Mouse (Mus musculus): ENCODE results near the gene Tmem121b.

The Tmem121b gene

GRCm38 (mm10) chr6:120493374-120494181 is at the start of gene Tmem121b:
Gene Tmem121b, minus strand, starts transcription at chr6:120493807.
- no peak for DNase-seq

GRCm38 (mm10) chr6:120542061-120542460 is 48.5 kb upstream of the Tmem121b start:
- DNase-seq = no peak

- no peak for DNase-seq
These were observed 47.8 kb upstream of the Tmem121b start for GRCm38 (mm10) chr6:120541386-120541785.

- peak; percentile 50 for DNase-seq
These were observed 46.2 kb upstream of the Tmem121b start for GRCm38 (mm10) chr6:120539781-120540231.

DNA sequence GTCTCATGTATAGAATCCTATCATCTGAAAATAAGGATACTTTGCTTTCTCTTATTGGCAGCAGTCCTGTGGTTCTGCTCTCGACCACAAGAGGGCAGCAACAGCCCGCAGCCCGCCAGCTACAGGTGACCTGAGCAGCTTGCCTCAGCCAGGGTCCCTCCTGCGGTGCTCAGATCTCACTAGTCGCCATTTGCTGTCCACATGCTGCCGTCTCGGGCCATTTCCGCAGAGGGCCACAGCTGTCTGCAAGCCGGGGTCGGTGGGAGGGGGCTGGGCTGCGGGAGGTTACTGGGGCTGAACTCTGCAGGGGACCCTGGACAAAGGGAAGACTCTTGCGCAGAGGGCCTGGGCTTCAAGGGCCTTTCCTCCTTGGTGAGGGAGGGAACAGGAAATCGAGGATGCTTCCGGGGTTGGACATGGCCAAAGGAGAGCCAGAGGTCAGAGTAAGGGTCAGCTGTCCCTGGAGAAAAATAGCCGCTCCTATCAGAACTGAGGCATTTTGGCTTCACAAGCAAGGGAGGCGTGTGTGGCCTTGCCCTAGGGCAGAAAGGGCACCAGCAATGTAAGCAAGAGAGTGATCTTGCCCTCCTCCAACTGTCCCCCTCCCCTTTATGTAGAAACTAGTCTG is 45.6 kb upstream of the Tmem121b start:
- DNase-seq = peak; percentile 79

DNA sequence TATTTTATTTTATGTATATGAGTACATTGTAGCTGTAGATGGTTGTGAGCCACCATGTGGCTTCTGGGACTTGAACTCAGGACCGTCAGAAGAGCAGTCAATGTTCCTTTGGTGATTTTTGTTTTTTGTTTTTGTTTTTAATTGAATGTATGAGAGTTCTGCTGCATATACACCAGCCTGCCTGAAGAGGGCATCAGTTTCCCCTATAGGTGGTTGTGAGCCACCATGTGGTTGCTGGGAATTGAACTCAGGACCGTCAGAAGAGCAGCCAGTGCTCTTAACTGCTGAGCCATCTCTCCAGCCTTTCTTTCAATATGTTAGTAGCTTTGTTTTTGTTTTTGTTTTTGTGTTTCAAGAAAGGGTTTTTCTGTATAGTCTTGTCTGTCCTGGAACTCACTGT is 42.7 kb upstream of the Tmem121b start:
- DNase-seq = no peak

- DNase-seq = no peak
These were observed 39.0 kb upstream of the Tmem121b start for GRCm38 (mm10) chr6:120532594-120532993.

DNA sequence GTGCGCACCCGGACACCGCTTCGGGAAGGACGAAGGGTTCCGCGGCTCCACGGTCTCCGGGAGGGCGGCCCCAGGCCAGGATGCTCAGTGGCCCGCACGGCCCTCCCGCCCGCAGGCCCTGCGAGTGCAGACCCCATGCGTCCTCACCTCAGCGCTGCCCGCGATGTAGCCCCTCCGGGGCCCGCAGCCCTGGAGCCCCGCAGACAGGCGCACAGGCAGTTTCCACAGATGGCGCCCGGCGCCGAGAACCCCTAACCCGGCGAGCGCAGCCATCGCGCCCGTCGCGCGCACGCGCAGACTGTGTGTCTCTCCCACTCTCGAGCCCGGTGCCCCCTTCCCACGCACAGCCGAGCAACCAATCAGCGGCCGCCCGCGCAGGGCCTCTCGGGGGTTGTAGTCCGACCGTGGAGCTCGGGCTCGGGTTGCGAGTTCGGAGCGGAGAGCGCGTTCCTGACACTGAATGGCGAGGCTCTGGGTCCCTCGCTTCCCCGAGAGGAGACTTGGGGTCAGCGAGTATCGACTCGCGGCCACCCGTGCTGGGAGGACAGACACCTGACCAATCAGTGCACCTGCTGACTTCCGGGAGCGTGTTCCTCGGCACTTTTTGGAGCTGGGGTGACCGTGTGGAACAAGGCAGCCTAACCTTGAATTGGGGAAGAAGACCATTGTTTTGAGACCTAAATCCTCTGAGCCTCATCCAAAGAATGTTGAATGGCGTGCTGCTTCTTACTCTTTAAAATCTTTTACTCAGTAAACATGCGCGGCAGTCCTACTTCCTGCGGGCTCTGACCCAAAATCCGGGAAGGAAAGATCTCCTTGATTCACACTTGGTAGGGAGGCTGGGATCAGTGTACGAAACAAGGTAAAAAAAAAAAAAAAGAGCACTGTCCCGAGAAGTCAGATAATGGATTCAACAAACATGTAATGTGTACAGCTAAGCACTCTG is 37.7 kb upstream of the Tmem121b start, which contains the start of gene Hdhd5:
Gene Hdhd5 (minus strand): TSS at position 300 of the 946 bp plus-strand sequence.
- DNase-seq = peak; percentile 95

- no peak for DNase-seq
These were observed 35.5 kb upstream of the Tmem121b start for GRCm38 (mm10) chr6:120529123-120529522.

DNA sequence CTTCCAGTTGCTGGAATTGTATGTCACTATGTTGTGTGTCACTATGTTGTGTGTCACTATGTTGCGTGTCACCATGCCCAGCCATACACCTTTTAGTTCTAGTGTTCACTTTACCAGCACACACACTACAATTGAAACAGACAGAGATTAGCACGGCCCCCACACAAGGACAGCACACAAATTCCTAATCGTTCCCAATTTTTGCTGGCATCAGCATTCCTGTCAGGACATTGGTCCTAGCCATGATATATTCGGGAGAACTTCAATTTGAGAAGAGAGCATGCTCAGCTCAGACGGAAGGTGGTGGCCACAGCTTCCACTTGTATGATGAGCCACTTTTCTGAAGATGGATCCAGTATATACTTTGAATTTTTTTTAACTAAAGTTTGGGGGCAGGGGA is 31.2 kb upstream of the Tmem121b start:
- DNase-seq = no peak

DNA sequence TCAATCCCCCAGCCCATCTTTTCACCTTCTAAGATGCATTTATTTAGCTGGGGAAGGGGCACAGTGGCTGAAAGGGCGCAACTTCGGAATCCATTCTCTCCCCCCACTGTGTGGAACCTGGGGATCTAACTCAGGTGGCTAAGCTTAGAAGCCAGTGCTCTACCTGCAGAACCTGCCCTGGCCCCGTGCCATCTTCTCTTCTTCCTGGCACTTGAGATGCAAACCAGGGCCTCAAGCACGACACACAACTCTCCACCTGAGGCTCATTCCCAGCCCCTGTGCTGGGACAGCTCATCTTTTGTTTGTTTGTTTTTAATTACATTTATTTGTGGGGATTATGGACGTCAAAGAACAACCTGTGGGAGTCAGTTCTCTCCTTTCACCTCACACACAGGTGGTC is 26.0 kb upstream of the Tmem121b start:
- DNase-seq = peak; percentile 21

DNA sequence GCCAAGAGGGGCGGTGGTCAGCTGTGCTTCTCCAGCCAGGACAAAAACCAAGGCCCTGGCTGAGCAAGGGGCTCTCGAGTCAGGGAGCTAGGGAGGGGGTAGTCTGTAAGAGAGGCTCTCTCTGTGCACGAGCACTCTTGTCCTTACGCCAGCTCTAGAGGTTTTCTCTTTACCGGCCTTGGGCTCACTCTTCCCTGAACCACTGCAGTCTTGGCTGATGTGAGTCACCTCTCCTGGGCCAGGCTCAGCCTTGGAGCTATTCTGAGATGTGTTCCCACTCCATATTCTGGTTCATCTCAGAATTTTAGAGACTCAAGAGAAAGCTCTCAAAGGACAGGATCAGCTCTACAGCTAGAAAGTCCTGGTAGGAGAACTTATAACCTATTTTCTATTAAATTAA is 23.7 kb upstream of the Tmem121b start:
- no peak for DNase-seq

DNA sequence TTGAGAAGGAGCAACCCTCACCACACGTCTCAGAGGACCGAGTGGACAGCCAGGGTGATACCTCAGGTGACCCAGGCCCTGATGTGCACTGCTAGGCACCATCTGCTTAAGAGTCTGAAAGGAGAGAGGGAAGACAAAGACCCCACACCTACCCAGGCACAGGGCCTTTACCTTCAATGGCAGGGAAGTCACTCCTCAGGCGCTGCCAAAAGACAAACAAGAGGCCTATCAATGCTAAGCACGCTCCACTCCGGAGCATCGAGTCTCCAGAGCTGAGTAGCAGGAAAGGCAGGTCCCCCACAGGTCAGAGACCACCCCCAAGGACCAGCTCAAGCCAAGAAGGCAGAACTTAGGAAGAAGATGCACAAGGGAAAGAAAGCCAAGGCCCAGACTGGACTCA is 23.3 kb upstream of the Tmem121b start:
- DNase-seq = no peak

- DNase-seq = no peak
These were observed 22.8 kb upstream of the Tmem121b start for GRCm38 (mm10) chr6:120516422-120516821.

DNA sequence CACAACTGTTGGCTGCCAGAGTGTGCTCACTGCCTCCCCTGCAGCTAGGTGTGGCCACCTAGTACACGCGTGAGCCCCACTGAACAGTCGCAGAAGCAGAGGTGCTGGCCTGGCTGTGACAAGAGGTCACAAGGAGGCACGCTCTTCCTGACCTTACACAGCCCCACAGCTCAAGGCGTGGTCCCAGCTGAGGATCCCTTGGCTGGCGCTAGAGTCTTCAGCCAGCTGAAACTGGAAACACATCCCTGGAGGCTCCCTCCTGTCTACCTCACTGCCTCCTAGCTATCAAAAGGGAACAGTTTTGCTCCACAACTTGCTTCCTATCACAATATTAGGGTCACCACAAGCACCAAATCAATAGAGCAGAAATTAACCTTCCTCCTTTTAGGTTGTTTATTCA is 17.6 kb upstream of the Tmem121b start:
- no peak for DNase-seq

DNA sequence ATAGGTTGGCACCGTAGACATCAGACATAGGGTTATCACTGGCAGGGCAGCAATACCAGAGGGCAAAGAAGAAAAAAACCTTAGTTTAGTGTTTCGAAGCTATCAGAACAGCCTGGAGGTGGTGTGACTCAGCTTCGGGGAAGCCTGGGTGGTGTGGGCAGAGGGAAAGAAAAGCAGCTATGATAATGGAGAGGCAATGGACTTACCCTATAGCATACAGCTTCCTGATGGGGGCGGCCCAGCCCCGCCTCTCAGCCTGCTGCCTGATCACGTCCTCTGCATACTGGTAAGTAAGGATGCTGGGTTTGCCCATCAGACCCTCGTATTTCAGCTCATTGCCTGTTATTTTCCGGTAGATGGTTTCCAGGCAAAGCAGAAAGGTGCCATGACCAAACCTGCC is 16.8 kb upstream of the Tmem121b start:
- DNase-seq = no peak

GRCm38 (mm10) chr6:120509975-120510374 is 16.4 kb upstream of the Tmem121b start:
- no peak for DNase-seq

- DNase-seq = no peak
These were observed 15.0 kb upstream of the Tmem121b start for GRCm38 (mm10) chr6:120508645-120509044.

DNA sequence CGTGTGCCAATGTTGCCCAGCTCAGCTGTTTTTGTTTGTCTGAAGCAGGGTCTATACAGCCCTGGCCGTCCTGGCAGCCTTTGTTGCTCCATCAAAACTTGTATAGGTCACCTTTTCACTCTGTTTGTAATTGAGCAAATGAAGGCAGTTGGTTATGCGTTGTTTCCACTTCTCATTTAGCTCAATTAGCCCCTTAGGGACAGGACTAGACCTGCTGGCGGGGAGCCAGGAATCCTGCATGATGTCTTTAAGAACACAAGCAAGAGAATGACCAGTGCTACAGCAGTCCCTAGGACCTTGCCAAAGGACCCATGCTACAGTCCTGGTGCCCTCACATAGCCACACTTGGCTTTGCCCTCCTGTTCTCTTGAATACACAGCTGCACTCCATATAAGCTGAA is 11.9 kb upstream of the Tmem121b start:
- DNase-seq = no peak

- DNase-seq = no peak
These were observed 10.4 kb upstream of the Tmem121b start for GRCm38 (mm10) chr6:120504051-120504450.

DNA sequence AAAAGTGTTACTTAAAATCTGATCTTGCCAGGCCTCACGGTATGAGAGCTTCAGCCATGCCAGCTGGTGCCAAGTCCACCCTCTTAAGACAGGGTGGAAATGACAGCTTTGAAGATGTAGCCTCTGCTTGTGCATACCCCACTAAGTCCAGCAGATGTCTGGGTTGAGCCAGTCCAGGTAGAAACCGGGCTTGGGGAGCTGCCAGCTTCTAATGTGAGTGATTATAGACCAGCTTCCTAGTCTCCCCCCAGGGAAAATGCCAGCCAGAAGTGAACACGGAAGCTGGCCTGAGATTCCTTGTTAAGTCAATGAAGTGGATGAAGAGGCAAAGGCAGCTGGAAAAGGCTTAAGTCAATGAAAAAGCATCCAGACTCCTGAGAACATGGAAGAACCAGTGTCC is 2.9 kb upstream of the Tmem121b start:
- DNase-seq = no peak

GRCm38 (mm10) chr6:120492499-120493373 is 871 bp downstream of the Tmem121b start:
- DNase-seq = no peak

Measured in lung, postnatal 36 days (tissue).